Mouse (Mus musculus) small intestine, adult 2 months (tissue): ENCODE data around the gene Tldc2.

Experiments
- CTCF ChIP-seq: fragments of 200-500 bp; IDR thresholded peaks from 2 replicates; pipeline ENCODE4 v1.5.1; 2012; ENCODE audit warnings: low read depth, mild to moderate bottlenecking, control low read depth, inconsistent platforms, low read length, moderate library complexity, mixed read lengths; ENCODE audit not compliant: insufficient replicate concordance, insufficient read length; ENCODE audit errors: extremely low read depth
- POLR2A ChIP-seq: fragments of 200-500 bp; IDR thresholded peaks from 2 replicates; pipeline ENCODE4 v1.6.1; 2012; ENCODE audit warnings: low read depth, mild to moderate bottlenecking, control low read depth, inconsistent platforms, low read length, moderate library complexity

DNA sequence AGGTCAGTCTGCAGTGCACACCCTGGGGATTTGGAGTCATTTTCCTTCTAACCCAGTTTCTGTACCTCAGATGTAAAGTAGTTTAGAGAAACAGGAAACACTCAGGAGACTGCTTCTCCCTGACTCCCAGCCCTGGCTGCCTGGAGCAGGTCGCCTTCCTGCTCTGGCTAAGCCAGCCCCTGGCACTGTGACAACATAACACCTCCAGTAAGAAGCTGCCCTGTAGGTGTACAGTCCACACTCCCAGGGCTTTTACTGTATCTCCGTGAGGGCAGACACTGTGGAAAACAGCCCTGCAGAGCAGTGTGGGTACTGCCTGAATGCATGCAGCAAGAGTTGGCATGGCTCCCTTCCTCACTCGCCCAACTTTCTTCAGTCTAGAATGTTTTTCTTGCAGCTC lies 11.2 kb upstream of the Tldc2 start:
- TF ChIP-seq CTCF (no peak), POLR2A (no peak)
